Mouse (Mus musculus) CH12.LX (cell line): ENCODE data around the gene Kif12. TPM values are rescaled to one million over a fixed set of nuclear protein-coding genes. Genes with fewer than 3 reads are reported as not detected.

Experiments used
- DNase-seq: peaks from one replicate; pipeline ENCODE4 v3.0.0-alpha.2; 2013; ENCODE audit errors: extremely low read depth
- H3K27ac ChIP-seq: 2 replicates; pipeline ENCODE4 v1.5.1; 2012; ENCODE audit warnings: low read depth, mild to moderate bottlenecking, control low read depth, moderate library complexity; ENCODE audit not compliant: insufficient read depth
- H3K27me3 ChIP-seq: replicated peaks from 2 replicates; pipeline ENCODE3; 2012; ENCODE audit warnings: inconsistent platforms
- H3K36me3 ChIP-seq, 2 experiments: replicated peaks in 1 of 2; 2 replicates each; pipeline versions ENCODE3 to v1.6.1; 2012; ENCODE audit warnings: inconsistent platforms in 1 of 2, low read length in 1 of 2, mild to moderate bottlenecking in 1 of 2, mixed read lengths in 1 of 2, moderate library complexity in 1 of 2; ENCODE audit not compliant: control insufficient read depth in 1 of 2, insufficient read depth in 1 of 2
- H3K4me1 ChIP-seq, 2 experiments: 2 replicates each; pipeline ENCODE4 v1.6.1; 2012; ENCODE audit warnings: inconsistent platforms in 1 of 2, moderate library complexity in 1 of 2; ENCODE audit not compliant: insufficient read depth in 2 of 2, control insufficient read depth in 1 of 2
- H3K4me2 ChIP-seq: 2 replicates; pipeline ENCODE4 v1.6.1; 2012; ENCODE audit warnings: low read depth, mild to moderate bottlenecking, control low read depth; ENCODE audit not compliant: poor library complexity, insufficient read depth, severe bottlenecking
- H3K4me3 ChIP-seq, 3 experiments: fragments of 150-350 bp in 1 of 3; sonication (generic) in 1 of 3; replicated peaks in 1 of 3; 2 replicates each; pipeline versions ENCODE3 to v1.5.1; 2011 to 2012; ENCODE audit warnings: low read depth in 2 of 3, low read length in 2 of 3, mild to moderate bottlenecking in 2 of 3, moderate library complexity in 2 of 3, control low read depth in 1 of 3, improper control_type of control experiment in 1 of 3, inconsistent platforms in 1 of 3, mixed read lengths in 1 of 3; ENCODE audit not compliant: poor library complexity in 1 of 3
- H3K79me2 ChIP-seq: replicated peaks from 2 replicates; pipeline ENCODE4 v1.6.1; 2012; ENCODE audit warnings: mild to moderate bottlenecking, moderate library complexity; ENCODE audit not compliant: control insufficient read depth, poor library complexity, insufficient read depth, severe bottlenecking; ENCODE audit errors: extremely low read depth
- H3K9ac ChIP-seq: 2 replicates; pipeline ENCODE4 v1.6.1; 2012; ENCODE audit warnings: low read depth, mild to moderate bottlenecking, control low read depth, moderate library complexity; ENCODE audit not compliant: insufficient read depth
- H3K9me3 ChIP-seq: replicated peaks from 2 replicates; pipeline ENCODE3; 2012; ENCODE audit warnings: low read length, inconsistent platforms, mixed read lengths
- BHLHE40 ChIP-seq: IDR thresholded peaks from 2 replicates; pipeline ENCODE4 v1.6.1; 2011; ENCODE audit warnings: mild to moderate bottlenecking, low read depth, low read length, improper control_type of control experiment
- CHD1 ChIP-seq: IDR thresholded peaks from 2 replicates; pipeline ENCODE4 v1.6.1; 2012; ENCODE audit warnings: low read depth, low read length, improper control_type of control experiment, inconsistent platforms
- CHD2 ChIP-seq: IDR thresholded peaks from 2 replicates; pipeline ENCODE4 v1.6.1; 2011; ENCODE audit warnings: low read length, improper control_type of control experiment
- CTCF ChIP-seq, 2 experiments: IDR thresholded peaks in 1 of 2; conservative IDR thresholded peaks in 1 of 2; 2 replicates each; pipeline ENCODE4 v1.5.1; 2011 to 2012; ENCODE audit warnings: low read depth in 2 of 2, low read length in 2 of 2, improper control_type of control experiment in 1 of 2, inconsistent platforms in 1 of 2, mild to moderate bottlenecking in 1 of 2, moderate library complexity in 1 of 2
- ELF1 ChIP-seq: IDR thresholded peaks from 2 replicates; pipeline ENCODE4 v1.6.1; 2014; ENCODE audit warnings: low read depth, mild to moderate bottlenecking, inconsistent platforms, low read length, improper control_type of control experiment
- EP300 ChIP-seq: IDR thresholded peaks from 2 replicates; pipeline ENCODE4 v1.6.1; 2011; ENCODE audit warnings: low read length, improper control_type of control experiment
- ETS1 ChIP-seq: conservative IDR thresholded peaks from 2 replicates; pipeline ENCODE4 v1.6.1; 2012; ENCODE audit warnings: low read depth, mild to moderate bottlenecking, inconsistent platforms, low read length, improper control_type of control experiment, moderate library complexity
- IRF4 ChIP-seq: IDR thresholded peaks from 2 replicates; pipeline ENCODE4 v1.6.1; 2014; ENCODE audit warnings: low read depth, mild to moderate bottlenecking, inconsistent platforms, low read length, improper control_type of control experiment
- KAT2A ChIP-seq: IDR thresholded peaks from 2 replicates; pipeline ENCODE4 v1.6.1; 2012; ENCODE audit warnings: low read length, improper control_type of control experiment, inconsistent platforms; ENCODE audit not compliant: insufficient replicate concordance
- MAFK ChIP-seq: IDR thresholded peaks from 2 replicates; pipeline ENCODE4 v1.6.1; 2011; ENCODE audit warnings: low read length, improper control_type of control experiment; ENCODE audit not compliant: insufficient replicate concordance
- MAX ChIP-seq: IDR thresholded peaks from 2 replicates; pipeline ENCODE4 v1.6.1; 2011; ENCODE audit warnings: low read length, improper control_type of control experiment
- MAZ ChIP-seq: IDR thresholded peaks from 2 replicates; pipeline ENCODE4 v1.6.1; 2012; ENCODE audit warnings: low read depth, mild to moderate bottlenecking, inconsistent platforms, low read length, improper control_type of control experiment, moderate library complexity
- MXI1 ChIP-seq: IDR thresholded peaks from 2 replicates; pipeline ENCODE4 v1.6.1; 2011; ENCODE audit warnings: mild to moderate bottlenecking, low read depth, low read length, improper control_type of control experiment
- NELFE ChIP-seq: IDR thresholded peaks from 2 replicates; pipeline ENCODE4 v1.6.1; 2011; ENCODE audit warnings: low read depth, low read length, improper control_type of control experiment
- NRF1 ChIP-seq: IDR thresholded peaks from 2 replicates; pipeline ENCODE4 v1.6.1; 2014; ENCODE audit warnings: low read depth, mild to moderate bottlenecking, inconsistent platforms, low read length, improper control_type of control experiment, moderate library complexity
- PAX5 ChIP-seq: IDR thresholded peaks from 2 replicates; pipeline ENCODE4 v1.6.1; 2012; ENCODE audit warnings: low read length, inconsistent platforms, mixed read lengths
- POLR2AphosphoS2 ChIP-seq: IDR thresholded peaks from 2 replicates; pipeline ENCODE4 v1.6.1; 2011; ENCODE audit warnings: low read depth, low read length, improper control_type of control experiment
- RAD21 ChIP-seq: IDR thresholded peaks from 2 replicates; pipeline ENCODE4 v1.6.1; 2011; ENCODE audit warnings: low read depth, mild to moderate bottlenecking, low read length, improper control_type of control experiment, moderate library complexity
- RCOR1 ChIP-seq: conservative IDR thresholded peaks from 2 replicates; pipeline ENCODE4 v1.6.1; 2012; ENCODE audit warnings: low read depth, mild to moderate bottlenecking, inconsistent platforms, low read length, improper control_type of control experiment
- SIN3A ChIP-seq: IDR thresholded peaks from 2 replicates; pipeline ENCODE4 v1.6.1; 2012; ENCODE audit warnings: low read length, improper control_type of control experiment, inconsistent platforms
- SMC3 ChIP-seq: IDR thresholded peaks from 2 replicates; pipeline ENCODE4 v1.6.1; 2011; ENCODE audit warnings: low read depth, low read length, improper control_type of control experiment
- TBP ChIP-seq: conservative IDR thresholded peaks from 2 replicates; pipeline ENCODE4 v1.6.1; 2011; ENCODE audit warnings: low read depth, low read length, improper control_type of control experiment
- TCF12 ChIP-seq: IDR thresholded peaks from 2 replicates; pipeline ENCODE4 v1.6.1; 2014; ENCODE audit warnings: low read depth, mild to moderate bottlenecking, inconsistent platforms, low read length, improper control_type of control experiment
- UBTF ChIP-seq: IDR thresholded peaks from 2 replicates; pipeline ENCODE4 v1.6.1; 2012; ENCODE audit warnings: low read depth, mild to moderate bottlenecking, inconsistent platforms, low read length, improper control_type of control experiment, moderate library complexity
- USF1 ChIP-seq: IDR thresholded peaks from 2 replicates; pipeline ENCODE4 v1.6.1; 2014; ENCODE audit warnings: low read depth, mild to moderate bottlenecking, inconsistent platforms, low read length, improper control_type of control experiment
- USF2 ChIP-seq: conservative IDR thresholded peaks from 2 replicates; pipeline ENCODE4 v1.6.1; 2011; ENCODE audit warnings: low read depth, low read length, improper control_type of control experiment
- ZC3H11A ChIP-seq: IDR thresholded peaks from 2 replicates; pipeline ENCODE4 v1.6.1; 2012; ENCODE audit warnings: low read depth, mild to moderate bottlenecking, inconsistent platforms, low read length, improper control_type of control experiment
- ZKSCAN1 ChIP-seq: IDR thresholded peaks from 2 replicates; pipeline ENCODE4 v1.6.1; 2012; ENCODE audit warnings: low read depth, inconsistent platforms, low read length, improper control_type of control experiment, borderline replicate concordance
- ZMIZ1 ChIP-seq: IDR thresholded peaks from 2 replicates; pipeline ENCODE4 v1.6.1; 2012; ENCODE audit warnings: low read depth, mild to moderate bottlenecking, inconsistent platforms, low read length, improper control_type of control experiment
- ZNF384 ChIP-seq: IDR thresholded peaks from 2 replicates; pipeline ENCODE4 v1.6.1; 2012; ENCODE audit warnings: low read depth, low read length, improper control_type of control experiment, inconsistent platforms
- dilution Hi-C: fragments of 300-500 bp; cut with MboI; formaldehyde crosslinking; loops from 2 replicates; pipeline ENCODE4 v1.14.3; 2020; ENCODE audit warnings: low sequenced_read_pairs; ENCODE audit not compliant: extremely low pct_unique_long_range_greater_than_20kb, extremely low pct_ligation_motif_present
- in situ Hi-C: fragments of 300-500 bp; cut with MboI; formaldehyde crosslinking; loops from 3 replicates; pipeline ENCODE4 v1.14.3; 2019; ENCODE audit warnings: low sequenced_read_pairs, low pct_ligation_motif_present, low pct_unique_long_range_greater_than_20kb, mixed read lengths
- polyA plus RNA-seq: library from polyadenylated mRNA; unstranded; fragments of >175 nt; gene quantifications from 2 replicates; pipeline ENCODE4 v1.2.1, GENCODE M21; 2012; ENCODE audit warnings: low read depth; ENCODE audit not compliant: insufficient read length
- total RNA-seq, 2 experiments: library from RNA; depleted of rRNA; stranded (reverse); fragments of 300-350 nt in 1 of 2; fragments of >200 nt in 1 of 2; gene quantifications; 2 replicates each; pipeline ENCODE4 v1.2.3; 2012 to 2014

The Kif12 gene
- total and polyA plus RNA-seq, 3 experiments, result not detected

DNA sequence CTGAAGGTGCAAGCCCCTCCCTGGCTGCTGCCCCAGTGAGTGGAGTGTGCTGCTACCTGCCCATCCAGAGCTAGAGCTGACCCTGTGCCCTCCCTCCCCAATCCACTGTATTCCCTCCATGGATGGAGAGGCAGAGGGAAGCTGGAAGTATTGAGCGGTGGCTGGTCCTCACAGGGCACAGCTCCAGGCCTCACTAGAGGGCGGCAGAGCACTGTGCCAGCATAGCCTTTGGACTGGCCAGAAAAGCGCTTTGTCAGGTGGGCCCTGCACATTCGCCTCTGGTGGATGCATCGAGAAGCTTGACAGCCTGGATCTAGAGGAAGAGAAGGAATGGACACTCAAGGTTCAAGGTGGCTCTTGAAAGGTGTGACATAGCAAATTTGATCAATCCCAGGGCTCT is 9.6 kb upstream of the Kif12 start:
- Histone ChIP-seq H3K36me3 (no peaks in the 10 kb centered on the region), H3K9ac (no peak overlapping the region), H3K9me3 (no peaks in the 10 kb centered on the region), H3K27me3 (peaks cover 85% of the 10 kb centered on the region), H3K4me2 (no peak overlapping the region), H3K4me3 (no peak overlapping the region), H3K27ac (no peak overlapping the region), H3K79me2 (no peaks in the 10 kb centered on the region), H3K4me1 (peaks cover 0 to 5% of the 10 kb centered on the region in 2 experiments; a peak in 1 of 4 replicates)
- DNase-seq, result peak; percentile 23
- TF ChIP-seq TCF12 (no peak), MAZ (no peak), ETS1 (no peak), NRF1 (no peak), CTCF (conservative IDR thresholded peaks at IDR 0.05 in 1 of 2, IDR thresholded peaks at IDR 0.05 in 1 of 2; ENCODE audit: low read depth in 2 of 2, low read length in 2 of 2) (peak in 1 of 2 experiments; percentile 77; a peak in 2 of 4 replicates), SMC3 (peak; percentile 57), POLR2AphosphoS2 (no peak), UBTF (no peak), ZKSCAN1 (no peak), PAX5 (no peak), CHD2 (no peak), EP300 (no peak), MAFK (no peak), NELFE (0 out of 2 replicates have a peak, but pooled peaks have one; percentile 13), TBP (no peak), IRF4 (no peak), RAD21 (peak; percentile 74)
- in situ Hi-C loops (no loop called here), dilution Hi-C loops (no loop called here)

DNA sequence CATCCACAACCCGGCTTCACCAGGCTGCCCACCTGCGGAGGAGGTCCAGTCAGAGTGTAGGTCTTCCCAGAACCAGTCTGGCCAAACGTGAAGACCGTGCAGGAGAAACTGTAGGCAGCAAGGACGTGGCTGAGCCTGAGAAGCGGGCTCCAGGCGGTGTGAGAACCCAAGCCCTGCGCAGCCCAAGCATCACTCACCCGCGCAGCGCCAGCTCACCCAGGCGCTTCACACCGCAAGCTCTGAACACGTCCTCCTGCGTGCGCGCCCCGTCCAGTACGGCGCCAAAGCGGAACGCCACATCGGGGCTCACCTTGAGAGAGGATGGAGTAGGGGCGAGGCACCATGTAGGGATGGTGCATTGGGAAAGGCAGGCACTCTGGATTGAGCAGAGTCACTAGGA is 809 bp downstream of the Kif12 start:
- no peak overlapping the region for H3K4me2 ChIP-seq
- H3K27ac ChIP-seq, result no peak overlapping the region
- in situ Hi-C loops, result no loop called here
- TF ChIP-seq ZKSCAN1 (no peak), USF2 (no peak), CHD1 (no peak), PAX5 (no peak), CTCF (conservative IDR thresholded peaks at IDR 0.05 in 1 of 2, IDR thresholded peaks at IDR 0.05 in 1 of 2; ENCODE audit: low read depth in 2 of 2, low read length in 2 of 2) (no peak), ZMIZ1 (no peak), MAX (no peak), RAD21 (no peak), SIN3A (no peak), MXI1 (no peak), EP300 (no peak), ZC3H11A (no peak), ZNF384 (no peak), RCOR1 (no peak), NELFE (no peak), ELF1 (no peak), USF1 (no peak), KAT2A (no peak), BHLHE40 (no peak)
- H3K27me3 ChIP-seq, result peaks cover 85% of the 10 kb centered on the region
- peaks cover 3% of the 10 kb centered on the region for H3K9me3 ChIP-seq
- no peak overlapping the region for H3K9ac ChIP-seq
- dilution Hi-C loops, result no loop called here
- H3K4me3 ChIP-seq, result no peak overlapping the region
- no peak for DNase-seq
- no peaks in the 10 kb centered on the region for H3K36me3 ChIP-seq
- H3K79me2 ChIP-seq, result no peaks in the 10 kb centered on the region; the same call in 1 of the 2 replicates
- H3K4me1 ChIP-seq, result no peaks in the 10 kb centered on the region
